Mouse (Mus musculus): ENCODE measurements around the gene Frmd5.

DNA sequence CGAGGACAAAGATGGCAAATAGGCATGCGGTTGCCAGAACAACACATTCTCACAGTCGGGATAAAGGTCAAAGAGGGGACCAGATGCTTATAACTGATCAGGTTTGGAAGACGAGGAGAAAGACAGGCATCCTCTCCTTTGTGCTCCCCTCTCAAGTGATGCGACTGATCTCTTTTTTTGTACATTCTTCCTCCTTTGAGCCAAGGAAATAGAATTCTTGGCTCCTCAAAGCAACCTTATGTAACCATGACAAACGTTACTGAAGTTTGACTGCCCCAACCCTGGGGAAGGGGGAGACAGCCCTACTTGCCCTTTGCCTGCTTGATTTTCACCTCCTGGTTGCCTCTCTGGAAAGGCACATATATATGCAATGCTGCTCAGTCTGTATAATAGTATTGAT lies 51.8 kb downstream of the Frmd5 start:
- TF ChIP-seq CTCF (IDR thresholded peaks at IDR 0.05; ENCODE audit: extremely low read depth, insufficient read depth, low read length) (no peak), POLR2A (IDR thresholded peaks at IDR 0.05; ENCODE audit: extremely low read depth, insufficient read depth, low read length) (no peak)
